Mouse (Mus musculus) intestine, embryonic 14.5 days (tissue): ENCODE results near the gene Dll4. TPM values are rescaled to one million over a fixed set of nuclear protein-coding genes. Genes with fewer than 3 reads are reported as not detected.

Experiments used
- ATAC-seq: fragments of 200-750 bp; cut with Nextera tagmentation; replicated peaks from 2 replicates; pipeline ENCODE4 v1.8.0; 2017; ENCODE audit warnings: low read depth, moderate number of reproducible peaks, moderate TSS enrichment, moderate library complexity; ENCODE audit not compliant: low FRiP score, low TSS enrichment
- DNase-seq: peaks from one replicate; pipeline ENCODE4 v3.0.0-alpha.2; 2018; ENCODE audit warnings: low spot score
- H3K27ac ChIP-seq: fragments of 300-500 bp; sonication (generic); 2 replicates; pipeline ENCODE4 v1.5.1; 2014; ENCODE audit warnings: low read depth, mild to moderate bottlenecking, control low read depth
- H3K27me3 ChIP-seq: fragments of 300-500 bp; sonication (generic); replicated peaks from 2 replicates; pipeline ENCODE4 v1.6.1; 2014; ENCODE audit warnings: low read length, control low read depth; ENCODE audit not compliant: control insufficient read depth, insufficient read depth
- H3K36me3 ChIP-seq: fragments of 300-500 bp; sonication (generic); 2 replicates; pipeline ENCODE4 v1.6.1; 2014; ENCODE audit warnings: low read length, control low read depth; ENCODE audit not compliant: control insufficient read depth, insufficient read depth
- H3K4me1 ChIP-seq: fragments of 300-500 bp; sonication (generic); replicated peaks from 2 replicates; pipeline ENCODE4 v1.6.1; 2014; ENCODE audit warnings: low read length, control low read depth, mixed read lengths; ENCODE audit not compliant: control insufficient read depth, insufficient read depth
- H3K4me2 ChIP-seq: fragments of 300-500 bp; sonication (generic); 2 replicates; pipeline ENCODE4 v1.6.1; 2014; ENCODE audit warnings: low read length
- H3K4me3 ChIP-seq: fragments of 300-500 bp; sonication (generic); 2 replicates; pipeline ENCODE4 v1.5.1; 2014; ENCODE audit warnings: low read depth, low read length, control low read depth, mixed read lengths
- H3K9ac ChIP-seq: fragments of 300-500 bp; sonication (generic); 2 replicates; pipeline ENCODE4 v1.6.1; 2014; ENCODE audit warnings: mild to moderate bottlenecking, low read length
- H3K9me3 ChIP-seq: fragments of 300-500 bp; sonication (generic); 2 replicates; pipeline ENCODE4 v1.6.1; 2016; ENCODE audit warnings: low read length, control low read depth; ENCODE audit not compliant: control insufficient read depth
- WGBS: fragments of 180-500 bp; shearing (Covaris S2); extraction: QIAGEN DNeasy Blood & Tissue Kit; methylation state at CpG from one replicate; pipeline ENCODE4 v1.1.7; 2014; 5-methylcytosine and 5-hydroxymethylcytosine counted together
- polyA plus RNA-seq: library from polyadenylated mRNA; unstranded; fragments of >200 nt; fragmentation: Nextera tagmentation; extraction: Ambion mirVana; gene quantifications from 2 replicates; pipeline ENCODE4 v1.2.1, GENCODE M21; 2014

Dll4 gene
- polyA plus RNA-seq, 1 experiment from 2014 or later, result 6.9 TPM

GRCm38 (mm10) chr2:119326161-119327101 lies 847 bp downstream of the Dll4 start:
- Histone ChIP-seq H3K27me3 (peaks cover 84% of the 10 kb centered on the region), H3K4me1 (peaks cover 34% of the 10 kb centered on the region)

GRCm38 (mm10) chr2:119327102-119327480 lies 1.5 kb downstream of the Dll4 start:
- Histone ChIP-seq H3K27ac (0 out of 2 replicates have a peak overlapping the region, but pooled peaks have one; percentile 1), H3K9ac (peak overlapping the region; percentile 29), H3K9me3 (no peaks in the 10 kb centered on the region), H3K4me3 (peak overlapping the region; percentile 51), H3K4me2 (peak overlapping the region; percentile 89), H3K27me3 (peaks cover 80% of the 10 kb centered on the region), H3K36me3 (no peaks in the 10 kb centered on the region), H3K4me1 (peaks cover 27% of the 10 kb centered on the region)
- ATAC-seq (no peak), DNase-seq (peak; percentile 80)
- under 1% methylated on average over 30 of the region's 30 CpGs for WGBS

More at GRCm38 (mm10) chr2:119326161-119327101, 847 bp downstream of the Dll4 start:
- DNase-seq, result no peak
- H3K4me2 ChIP-seq, result peak overlapping the region; percentile 89
- peak overlapping the region; percentile 51 for H3K4me3 ChIP-seq
- 1% methylated on average over 60 of the region's 61 CpGs for WGBS
- no peaks in the 10 kb centered on the region for H3K9me3 ChIP-seq
- H3K36me3 ChIP-seq, result no peaks in the 10 kb centered on the region
- ATAC-seq, result no peak
- H3K27ac ChIP-seq, result 0 out of 2 replicates have a peak overlapping the region, but pooled peaks have one; percentile 1
- H3K9ac ChIP-seq, result peak overlapping the region; percentile 29

GRCm38 (mm10) chr2:119327942-119328526 lies 2.5 kb downstream of the Dll4 start:
- peak overlapping the region; percentile 51; the same call in 1 of the 2 replicates for H3K4me3 ChIP-seq
- whole genome bisulfite sequencing, result 31% methylated on average over 11 of the region's 11 CpGs
- no peak for ATAC-seq
- H3K4me2 ChIP-seq, result peak overlapping the region; percentile 89
- no peak overlapping the region for H3K9ac ChIP-seq
- no peaks in the 10 kb centered on the region for H3K36me3 ChIP-seq
- no peaks in the 10 kb centered on the region for H3K9me3 ChIP-seq
- peaks cover 20% of the 10 kb centered on the region for H3K4me1 ChIP-seq
- no peak for DNase-seq
- 0 out of 2 replicates have a peak overlapping the region, but pooled peaks have one; percentile 6 for H3K27ac ChIP-seq
- peaks cover 71% of the 10 kb centered on the region for H3K27me3 ChIP-seq

GRCm38 (mm10) chr2:119328546-119328945 lies 3.0 kb downstream of the Dll4 start:
- ATAC-seq, result no peak
- no peak overlapping the region for H3K9ac ChIP-seq
- peak overlapping the region; percentile 89 for H3K4me2 ChIP-seq
- H3K27ac ChIP-seq, result no peak overlapping the region
- peaks cover 20% of the 10 kb centered on the region for H3K4me1 ChIP-seq
- peaks cover 66% of the 10 kb centered on the region for H3K27me3 ChIP-seq
- WGBS, result 38% methylated on average over 5 of the region's 5 CpGs
- no peak for DNase-seq
- no peaks in the 10 kb centered on the region for H3K9me3 ChIP-seq
- H3K36me3 ChIP-seq, result no peaks in the 10 kb centered on the region
- 0 out of 2 replicates have a peak overlapping the region, but pooled peaks have one; percentile 51 for H3K4me3 ChIP-seq

GRCm38 (mm10) chr2:119329123-119329817 lies 3.7 kb downstream of the Dll4 start:
- peaks cover 16% of the 10 kb centered on the region for H3K4me1 ChIP-seq
- WGBS, result 40% methylated on average over 3 of the region's 3 CpGs
- H3K9me3 ChIP-seq, result no peaks in the 10 kb centered on the region
- no peak overlapping the region for H3K4me3 ChIP-seq
- H3K9ac ChIP-seq, result no peak overlapping the region
- ATAC-seq (peak; percentile 74), DNase-seq (no peak)
- no peak overlapping the region for H3K27ac ChIP-seq
- H3K4me2 ChIP-seq, result peak overlapping the region; percentile 89; the same call in 1 of the 2 replicates
- peaks cover 58% of the 10 kb centered on the region for H3K27me3 ChIP-seq
- no peaks in the 10 kb centered on the region for H3K36me3 ChIP-seq

GRCm38 (mm10) chr2:119330795-119331194 lies 5.2 kb downstream of the Dll4 start:
- H3K9ac ChIP-seq, result no peak overlapping the region
- no peak overlapping the region for H3K4me2 ChIP-seq
- no peaks in the 10 kb centered on the region for H3K9me3 ChIP-seq
- peaks cover 44% of the 10 kb centered on the region for H3K27me3 ChIP-seq
- no peak overlapping the region for H3K4me3 ChIP-seq
- no peak for ATAC-seq
- no peaks in the 10 kb centered on the region for H3K36me3 ChIP-seq
- peaks cover 7% of the 10 kb centered on the region for H3K4me1 ChIP-seq
- DNase-seq, result no peak
- H3K27ac ChIP-seq, result no peak overlapping the region
- 91% methylated on average over 8 of the region's 8 CpGs for WGBS

- Histone ChIP-seq H3K9ac (no peak overlapping the region), H3K9me3 (no peaks in the 10 kb centered on the region), H3K36me3 (no peaks in the 10 kb centered on the region), H3K27me3 (peaks cover 30% of the 10 kb centered on the region), H3K4me3 (no peak overlapping the region), H3K4me1 (peaks cover 4% of the 10 kb centered on the region; the same call in 1 of the 2 replicates), H3K27ac (no peak overlapping the region), H3K4me2 (no peak overlapping the region)
- no peak for DNase-seq
- no peak for ATAC-seq
- WGBS, result 68% methylated on average over 24 of the region's 24 CpGs
These were observed 6.6 kb downstream of the Dll4 start for GRCm38 (mm10) chr2:119332177-119332661.

- DNase-seq (no peak), ATAC-seq (no peak)
- Histone ChIP-seq H3K27me3 (peaks cover 11% of the 10 kb centered on the region; the same call in 1 of the 2 replicates), H3K36me3 (no peaks in the 10 kb centered on the region), H3K4me2 (no peak overlapping the region), H3K4me3 (no peak overlapping the region), H3K27ac (no peak overlapping the region), H3K9ac (no peak overlapping the region), H3K4me1 (0 out of 2 replicates have a peak, but pooled peaks cover 6% of the 10 kb centered on the region), H3K9me3 (no peaks in the 10 kb centered on the region)
- 70% methylated on average over 1 of the region's 1 CpGs for WGBS
These were observed 8.6 kb downstream of the Dll4 start for GRCm38 (mm10) chr2:119334135-119334534.
